Mouse (Mus musculus): ENCODE data around the gene Hist1h3c.
"Not testable (repeated sequence)": the region's sequence is repeated elsewhere in the genome, so short reads cannot be mapped to it uniquely, and the experiment has no call there.

The Hist1h3c gene

GRCm38 (mm10) chr13:23702801-23703200 is 42.6 kb downstream of the Hist1h3c start:
- DNase-seq = not testable (repeated sequence)

GRCm38 (mm10) chr13:23702220-23702619 is 43.2 kb downstream of the Hist1h3c start:
- DNase-seq = no peak

- DNase-seq = peak; percentile 54 to 65
Measured at GRCm38 (mm10) chr13:23700786-23701520, 44.4 kb downstream of the Hist1h3c start.

GRCm38 (mm10) chr13:23699767-23700166 is 45.6 kb downstream of the Hist1h3c start:
- no peak for DNase-seq

- DNase-seq = no peak
Measured at GRCm38 (mm10) chr13:23698996-23699395, 46.4 kb downstream of the Hist1h3c start.

GRCm38 (mm10) chr13:23698300-23698693 is 47.1 kb downstream of the Hist1h3c start, which contains the start of gene Hist1h4c:
Hist1h4c (minus strand) TSS chr13:23698454.
- peak; percentile 95 to 98 for DNase-seq

- peak in 1 of 2 experiments; percentile 61 for DNase-seq
Measured at GRCm38 (mm10) chr13:23697491-23698299, 47.7 kb downstream of the Hist1h3c start.

- DNase-seq = no peak
Measured at GRCm38 (mm10) chr13:23696061-23696474, 49.3 kb downstream of the Hist1h3c start.

- no peak for DNase-seq
Measured at GRCm38 (mm10) chr13:23695514-23695913, 49.9 kb downstream of the Hist1h3c start, which contains the start of gene Hist1h1t. Hist1h1t (plus strand) TSS chr13:23695814.
